In genomic region chr1:55076395-55076743, GRCm38 (mm10) we compare ENCODE assay signal across 26 mouse cellular contexts. TPM values are rescaled to one million over a fixed set of nuclear protein-coding genes. Genes with fewer than 3 reads are reported as not detected.
A peak's percentile ranks its signal among the peaks of the same experiment; 100 is the strongest.
DNase-seq lines count a peak whose midpoint lies in the region; ATAC-seq and TF ChIP-seq lines count a peak whose summit lies in the region.
"Had no signal": no experiment of that assay in that cellular context is flagged by ENCODE, and none has a peak within 500 bp of the region (broad histone marks: within the 10 kb centered on the region; RNA-seq: fewer than 3 reads in every experiment).

No protein-coding gene starts in this region.

- no peak for TF ChIP-seq POLR2A in testis, adult 2 months (IDR thresholded peaks at IDR 0.05; ENCODE audit: control insufficient read depth, low read depth, low read length)

- H3K4me3 ChIP-seq in intestine, embryonic 16.5 days (ENCODE audit: low read length), result no peak overlapping the region
- no peak overlapping the region for H3K4me3 ChIP-seq in intestine, postnatal 0 days (ENCODE audit: low read depth, low read length)
- no peak overlapping the region for H3K4me3 ChIP-seq in testis, adult 2 months (ENCODE audit: control insufficient read depth, low read depth, low read length)
- H3K4me3 ChIP-seq in liver, embryonic 15.5 days (replicated peaks), result no peak overlapping the region
- H3K4me3 ChIP-seq: erythroblast, embryonic 14.5 days; forebrain, embryonic 12.5 days; heart, embryonic 10.5 days; heart, embryonic 15.5 days; hindbrain, embryonic 12.5 days; lung, embryonic 15.5 days; megakaryocyte, embryonic 14.5 days; midbrain, embryonic 13.5 days; stomach, embryonic 15.5 days had no signal

- no peaks in the 10 kb centered on the region for H3K4me1 ChIP-seq in intestine, embryonic 16.5 days (ENCODE audit: control insufficient read depth, insufficient read depth, low read length)
- H3K4me1 ChIP-seq in intestine, postnatal 0 days (replicated peaks; ENCODE audit: control insufficient read depth, insufficient read depth, low read length), result no peaks in the 10 kb centered on the region
- peaks cover 2% of the 10 kb centered on the region; the same call in 1 of the 2 replicates for H3K4me1 ChIP-seq in testis, adult 2 months (ENCODE audit: control insufficient read depth, insufficient read depth, low read length)
- peaks cover 46% of the 10 kb centered on the region for H3K4me1 ChIP-seq in liver, embryonic 15.5 days (replicated peaks)
- H3K4me1 ChIP-seq: forebrain, embryonic 12.5 days; hindbrain, embryonic 12.5 days; lung, embryonic 15.5 days; midbrain, embryonic 13.5 days; stomach, embryonic 15.5 days had no signal

- no peaks in the 10 kb centered on the region for H3K9me3 ChIP-seq in intestine, embryonic 16.5 days (ENCODE audit: control insufficient read depth, low read length)
- H3K9me3 ChIP-seq in intestine, postnatal 0 days (ENCODE audit: control insufficient read depth), result no peaks in the 10 kb centered on the region
- H3K9me3 ChIP-seq in liver, embryonic 15.5 days (replicated peaks), result no peaks in the 10 kb centered on the region
- H3K9me3 ChIP-seq: forebrain, embryonic 12.5 days; heart, embryonic 10.5 days; heart, embryonic 15.5 days; hindbrain, embryonic 12.5 days; lung, embryonic 15.5 days; megakaryocyte, embryonic 14.5 days; midbrain, embryonic 13.5 days; stomach, embryonic 15.5 days had no signal

- no peak for DNase-seq in testis, postnatal 14 days (ENCODE audit: low spot score)
- no peak for DNase-seq in kidney, adult 9 months
- DNase-seq: adrenal gland, adult 2 months; cerebellum, adult 18-20 months; cerebellum, postnatal 10 days; gastrocnemius, postnatal 14 days; heart, postnatal 36 days; kidney, adult 11 months; right cerebral cortex, postnatal 25 days; thymus, adult 18-20 months; thymus, postnatal 25 days had no signal

- no peak for TF ChIP-seq CTCF in intestine, postnatal 0 days (IDR thresholded peaks at IDR 0.05; ENCODE audit: low read depth)
- no peak for TF ChIP-seq CTCF in testis, adult 2 months (IDR thresholded peaks at IDR 0.05; ENCODE audit: control insufficient read depth, insufficient read depth, insufficient replicate concordance, low read depth, low read length)

- peaks cover 13% of the 10 kb centered on the region for H3K36me3 ChIP-seq in intestine, embryonic 16.5 days (ENCODE audit: control insufficient read depth, insufficient read depth, low read length)
- peaks cover 30% of the 10 kb centered on the region for H3K36me3 ChIP-seq in intestine, postnatal 0 days (ENCODE audit: control insufficient read depth, insufficient read depth)
- no peaks in the 10 kb centered on the region; the same call in 1 of the 2 replicates for H3K36me3 ChIP-seq in testis, adult 2 months (ENCODE audit: control insufficient read depth, insufficient read depth, low read length)
- peaks cover 57% of the 10 kb centered on the region for H3K36me3 ChIP-seq in liver, embryonic 15.5 days (replicated peaks)

- H3K27ac ChIP-seq in intestine, embryonic 16.5 days (ENCODE audit: low read length), result no peak overlapping the region
- no peak overlapping the region for H3K27ac ChIP-seq in intestine, postnatal 0 days (ENCODE audit: low read depth, low read length)
- H3K27ac ChIP-seq in testis, adult 2 months (ENCODE audit: control insufficient read depth, insufficient read depth, low read depth, low read length), result peak overlapping the region; percentile 93
- H3K27ac ChIP-seq in liver, embryonic 15.5 days (replicated peaks), result 0 out of 2 replicates have a peak overlapping the region, but pooled peaks have one; percentile 74
- H3K27ac ChIP-seq: forebrain, embryonic 12.5 days; heart, embryonic 10.5 days; heart, embryonic 15.5 days; hindbrain, embryonic 12.5 days; hindbrain, postnatal 0 days; lung, embryonic 15.5 days; midbrain, embryonic 13.5 days; stomach, embryonic 15.5 days had no signal

- peak; percentile 35; the same call in 1 of the 2 replicates for ATAC-seq in intestine, embryonic 16.5 days
- no peak for ATAC-seq in intestine, postnatal 0 days
- ATAC-seq in liver, embryonic 15.5 days (ENCODE audit: insufficient read depth), result no peak
- no peak for ATAC-seq in activated CD4-positive, CD25-positive, alpha-beta regulatory T cell, adult 4 months
- ATAC-seq: hindbrain, postnatal 0 days had no signal

- no peak overlapping the region for H3K9ac ChIP-seq in intestine, embryonic 16.5 days (ENCODE audit: low read depth, low read length)
- no peak overlapping the region for H3K9ac ChIP-seq in intestine, postnatal 0 days (ENCODE audit: low read depth, low read length)
- no peak overlapping the region for H3K9ac ChIP-seq in liver, embryonic 15.5 days
- H3K9ac ChIP-seq: forebrain, embryonic 12.5 days; heart, embryonic 15.5 days; hindbrain, embryonic 12.5 days; lung, embryonic 15.5 days; midbrain, embryonic 13.5 days; stomach, embryonic 15.5 days had no signal

- H3K4me2 ChIP-seq in intestine, embryonic 16.5 days (ENCODE audit: low read depth, low read length), result no peak overlapping the region
- no peak overlapping the region for H3K4me2 ChIP-seq in intestine, postnatal 0 days (replicated peaks; ENCODE audit: low read depth)
- H3K4me2 ChIP-seq in liver, embryonic 15.5 days, result no peak overlapping the region
- H3K4me2 ChIP-seq: forebrain, embryonic 12.5 days; heart, embryonic 15.5 days; hindbrain, embryonic 12.5 days; lung, embryonic 15.5 days; midbrain, embryonic 13.5 days; stomach, embryonic 15.5 days had no signal

- H3K27me3 ChIP-seq in intestine, embryonic 16.5 days (replicated peaks; ENCODE audit: control insufficient read depth, insufficient read depth, low read length), result no peaks in the 10 kb centered on the region
- no peaks in the 10 kb centered on the region for H3K27me3 ChIP-seq in intestine, postnatal 0 days (replicated peaks; ENCODE audit: control insufficient read depth, insufficient read depth, low read length)
- no peaks in the 10 kb centered on the region for H3K27me3 ChIP-seq in testis, adult 2 months (ENCODE audit: control insufficient read depth, insufficient read depth, low read length)
- H3K27me3 ChIP-seq in liver, embryonic 15.5 days, result no peaks in the 10 kb centered on the region
- H3K27me3 ChIP-seq: forebrain, embryonic 12.5 days; heart, embryonic 15.5 days; hindbrain, embryonic 12.5 days; lung, embryonic 15.5 days; megakaryocyte, embryonic 14.5 days; midbrain, embryonic 13.5 days; stomach, embryonic 15.5 days had no signal

RNA-seq across cellular contexts. Expression of gene Hspe1, which starts 11.6 kb away (rescaled TPM):
- 686 and 742 TPM in 2 replicates for polyA plus RNA-seq in intestine, embryonic 16.5 days (2015; fragmentation: Nextera tagmentation; extraction: Ambion mirVana)
- polyA plus RNA-seq in intestine, postnatal 0 days (2015; fragmentation: Nextera tagmentation; extraction: Ambion mirVana), result 395 and 427 TPM in 2 replicates
- polyA plus RNA-seq in testis, adult 2 months (2012; rRNA removed), result 15.7 and 17.2 TPM in 2 replicates
- polyA plus RNA-seq in liver, embryonic 15.5 days (2015; fragmentation: Nextera tagmentation; extraction: Ambion mirVana), result 233 and 311 TPM in 2 replicates
- 100 to 1,000 TPM; 161 to 194 TPM for polyA plus RNA-seq in activated CD4-positive, CD25-positive, alpha-beta regulatory T cell, adult 4 months (2017; shearing (Covaris generic))

RNA-seq across cellular contexts. Expression of gene Hspd1, which starts 11.7 kb away (rescaled TPM):
- polyA plus RNA-seq in intestine, embryonic 16.5 days (2015; fragmentation: Nextera tagmentation; extraction: Ambion mirVana), result 681 and 748 TPM in 2 replicates
- polyA plus RNA-seq in intestine, postnatal 0 days (2015; fragmentation: Nextera tagmentation; extraction: Ambion mirVana), result 163 and 164 TPM in 2 replicates
- polyA plus RNA-seq in testis, adult 2 months (2012; rRNA removed), result 10.3 and 12.8 TPM in 2 replicates
- 245 and 256 TPM in 2 replicates for polyA plus RNA-seq in liver, embryonic 15.5 days (2015; fragmentation: Nextera tagmentation; extraction: Ambion mirVana)
- 100 to 1,000 TPM; 131 to 198 TPM for polyA plus RNA-seq in activated CD4-positive, CD25-positive, alpha-beta regulatory T cell, adult 4 months (2017; shearing (Covaris generic))

RNA-seq across cellular contexts. Expression of gene Coq10b, which starts 23.8 kb away (rescaled TPM):
- polyA plus RNA-seq in intestine, embryonic 16.5 days (2015; fragmentation: Nextera tagmentation; extraction: Ambion mirVana), result 13.8 and 15.8 TPM in 2 replicates
- polyA plus RNA-seq in intestine, postnatal 0 days (2015; fragmentation: Nextera tagmentation; extraction: Ambion mirVana), result 25.8 and 29.7 TPM in 2 replicates
- 16.0 and 20.5 TPM in 2 replicates for polyA plus RNA-seq in testis, adult 2 months (2012; rRNA removed)
- polyA plus RNA-seq in liver, embryonic 15.5 days (2015; fragmentation: Nextera tagmentation; extraction: Ambion mirVana), result 13.0 and 13.3 TPM in 2 replicates
- 10 to 100 TPM; 15.4 to 20.7 TPM for polyA plus RNA-seq in activated CD4-positive, CD25-positive, alpha-beta regulatory T cell, adult 4 months (2017; shearing (Covaris generic))

RNA-seq across cellular contexts. Expression of gene Sf3b1, which starts 49.1 kb away (rescaled TPM):
- polyA plus RNA-seq in intestine, embryonic 16.5 days (2015; fragmentation: Nextera tagmentation; extraction: Ambion mirVana), result 246 and 257 TPM in 2 replicates
- 146 and 149 TPM in 2 replicates for polyA plus RNA-seq in intestine, postnatal 0 days (2015; fragmentation: Nextera tagmentation; extraction: Ambion mirVana)
- 22.3 and 27.6 TPM in 2 replicates for polyA plus RNA-seq in testis, adult 2 months (2012; rRNA removed)
- 112 and 130 TPM in 2 replicates for polyA plus RNA-seq in liver, embryonic 15.5 days (2015; fragmentation: Nextera tagmentation; extraction: Ambion mirVana)
- polyA plus RNA-seq in activated CD4-positive, CD25-positive, alpha-beta regulatory T cell, adult 4 months (2017; shearing (Covaris generic)), result 100 to 1,000 TPM; 412 to 421 TPM

RNA-seq across cellular contexts. Expression of gene Mob4, which starts 54.7 kb away (rescaled TPM):
- polyA plus RNA-seq in intestine, embryonic 16.5 days (2015; fragmentation: Nextera tagmentation; extraction: Ambion mirVana), result 139 and 155 TPM in 2 replicates
- 87.1 and 95.3 TPM in 2 replicates for polyA plus RNA-seq in intestine, postnatal 0 days (2015; fragmentation: Nextera tagmentation; extraction: Ambion mirVana)
- polyA plus RNA-seq in testis, adult 2 months (2012; rRNA removed), result 3.7 and 4.2 TPM in 2 replicates
- polyA plus RNA-seq in liver, embryonic 15.5 days (2015; fragmentation: Nextera tagmentation; extraction: Ambion mirVana), result 37.6 and 38.2 TPM in 2 replicates
- polyA plus RNA-seq in activated CD4-positive, CD25-positive, alpha-beta regulatory T cell, adult 4 months (2017; shearing (Covaris generic)), result 100 to 1,000 TPM in 1 of 2 experiments, 10 to 100 TPM in 1; 97.5 to 143 TPM

Comparison
In these comparisons a context has a peak if more than half of its experiments do, and no peak if none do; other contexts are left out.
1. H3K27ac ChIP-seq: peak in testis, adult 2 months (single experiment) and liver, embryonic 15.5 days (single experiment); none in intestine, embryonic 16.5 days (single experiment) and intestine, postnatal 0 days (single experiment).